Mouse (Mus musculus) lung, adult 2 months (tissue): Measurements from ENCODE around the gene Skiv2l. TPM values are rescaled to one million over a fixed set of nuclear protein-coding genes. Genes with fewer than 3 reads are reported as not detected.
A peak's percentile ranks its signal among the peaks of the same experiment; 100 is the strongest.

Experiments
- DNase-seq: peaks from one replicate; pipeline ENCODE4 v3.0.0; 2022
- H3K4me1 ChIP-seq: fragments of 200-500 bp; 2 replicates; pipeline ENCODE4 v1.6.1; 2011; ENCODE audit warnings: low read length; ENCODE audit not compliant: control insufficient read depth, insufficient read depth
- H3K4me3 ChIP-seq: fragments of 200-500 bp; replicated peaks from 2 replicates; pipeline ENCODE3; 2011; ENCODE audit warnings: low read depth, mild to moderate bottlenecking, control low read depth, low read length; ENCODE audit errors: extremely low read depth
- CTCF ChIP-seq: fragments of 200-500 bp; IDR thresholded peaks from 2 replicates; pipeline ENCODE4 v1.5.1; 2011; ENCODE audit warnings: mild to moderate bottlenecking, low read length, control low read depth; ENCODE audit not compliant: insufficient read depth
- POLR2A ChIP-seq: fragments of 200-500 bp; IDR thresholded peaks from 2 replicates; pipeline ENCODE4 v1.6.1; 2011; ENCODE audit warnings: low read depth, mild to moderate bottlenecking, control low read depth, low read length, borderline replicate concordance; ENCODE audit errors: extremely low read depth
- WGBS: fragments of 180-500 bp; shearing (Covaris S2); methylation state at CpG from one replicate; pipeline ENCODE4 v1.1.7; 2018; 5-methylcytosine and 5-hydroxymethylcytosine counted together
- polyA plus RNA-seq: library from polyadenylated mRNA; depleted of rRNA; stranded (reverse); fragments of >200 nt; gene quantifications from 2 replicates; pipeline ENCODE4 v1.2.3, GENCODE M21; 2012; rRNA removed

Gene Skiv2l
- 77.8 and 94.8 TPM in 2 replicates for polyA plus RNA-seq

DNA sequence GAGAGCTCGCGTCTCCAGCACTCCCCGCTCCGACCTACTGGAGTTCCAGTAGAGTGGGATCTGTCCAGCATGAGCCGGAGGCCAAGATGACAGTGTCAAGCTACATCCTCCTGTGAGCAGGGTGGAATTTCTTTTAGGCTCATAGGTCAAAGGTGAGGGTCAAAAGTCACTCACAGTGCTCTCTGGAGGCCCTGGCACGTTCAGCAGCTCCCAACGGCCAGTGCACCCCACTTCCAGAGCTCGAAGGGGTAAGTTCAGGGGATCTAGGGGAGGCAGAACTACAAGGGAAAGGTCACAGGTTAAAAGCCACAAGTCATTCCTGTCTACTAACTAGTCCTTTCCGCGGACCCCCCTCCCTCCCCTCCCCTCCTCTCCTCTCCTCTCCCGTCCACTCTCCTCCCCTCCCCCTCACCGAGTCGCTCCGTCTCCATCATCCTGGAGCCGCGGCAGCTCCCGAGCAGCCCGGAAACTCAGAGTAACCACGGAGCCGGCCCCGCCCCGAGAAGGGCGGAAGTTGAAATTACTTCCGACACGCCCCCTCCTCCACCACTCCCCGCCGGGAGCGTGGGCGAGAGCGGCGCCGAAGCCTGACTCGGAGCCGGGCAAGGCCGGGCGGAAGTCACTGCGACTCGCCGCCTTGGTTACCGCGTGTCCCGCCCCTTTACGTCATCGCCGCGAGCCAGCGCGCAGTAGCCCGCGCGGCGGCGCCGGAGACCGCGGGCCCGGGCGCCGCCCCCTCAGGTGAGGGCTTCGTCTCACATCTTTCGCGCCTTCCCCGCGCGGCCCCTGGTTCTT, at the start of gene Skiv2l, which contains the start of gene Nelfe:
TSS of gene Skiv2l (minus strand) at position 489 of the 795 bp plus-strand sequence.
TSS of gene Nelfe (plus strand) at position 670 of the 795 bp plus-strand sequence.
- peak within 1 kb of the TSS; percentile 78 for H3K4me3 ChIP-seq
- 0 out of 2 replicates have a peak, but pooled peaks cover 3% of the 10 kb centered on the region for H3K4me1 ChIP-seq
- WGBS = under 1% methylated on average over 65 of the region's 65 CpGs
- TF ChIP-seq CTCF = no peak
- TF ChIP-seq POLR2A = peak; percentile 15; the same call in 1 of the 2 replicates
- peak; percentile 98 for DNase-seq

DNA sequence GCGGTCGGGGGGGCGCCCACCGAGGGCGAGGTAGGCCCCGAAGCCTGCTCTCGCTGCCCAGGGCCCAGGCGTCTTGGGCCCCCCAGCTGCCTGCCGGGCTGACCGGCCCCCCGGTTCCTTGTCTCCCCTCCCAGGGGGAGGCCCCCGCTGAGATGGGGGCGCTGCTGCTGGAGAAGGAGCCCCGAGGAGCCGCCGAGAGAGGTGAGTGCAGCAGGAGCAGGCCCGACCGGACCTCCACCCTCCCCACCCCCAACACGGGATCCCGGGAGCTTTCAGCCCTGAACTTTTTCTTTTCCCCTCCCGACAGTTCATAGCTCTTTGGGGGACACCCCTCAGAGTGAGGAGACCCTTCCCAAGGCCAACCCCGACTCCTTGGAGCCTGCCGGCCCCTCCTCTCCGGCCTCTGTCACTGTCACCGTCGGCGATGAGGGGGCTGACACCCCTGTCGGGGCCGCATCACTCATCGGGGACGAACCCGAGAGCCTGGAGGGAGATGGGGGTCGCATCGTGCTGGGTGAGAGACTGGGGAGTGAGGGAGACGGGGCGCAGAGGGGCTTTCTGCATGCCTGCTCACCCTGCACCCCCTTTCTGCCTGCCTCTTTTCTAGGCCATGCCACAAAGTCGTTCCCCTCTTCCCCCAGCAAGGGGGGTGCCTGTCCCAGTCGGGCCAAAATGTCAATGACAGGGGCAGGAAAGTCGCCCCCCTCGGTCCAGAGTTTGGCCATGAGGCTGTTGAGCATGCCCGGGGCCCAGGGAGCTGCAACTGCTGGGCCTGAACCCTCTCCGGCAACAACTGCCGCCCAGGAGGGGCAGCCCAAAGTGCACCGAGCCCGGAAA, 49.3 kb upstream of the Skiv2l start:
- H3K4me1 ChIP-seq = peaks cover 5% of the 10 kb centered on the region; the same call in 1 of the 2 replicates
- peak overlapping the region; percentile 71 for H3K4me3 ChIP-seq
- peak; percentile 63 for DNase-seq
- 2% methylated on average over 34 of the region's 45 CpGs for WGBS
- 0 out of 2 replicates have a peak, but pooled peaks have one; percentile 13 for TF ChIP-seq POLR2A
- no peak for TF ChIP-seq CTCF

DNA sequence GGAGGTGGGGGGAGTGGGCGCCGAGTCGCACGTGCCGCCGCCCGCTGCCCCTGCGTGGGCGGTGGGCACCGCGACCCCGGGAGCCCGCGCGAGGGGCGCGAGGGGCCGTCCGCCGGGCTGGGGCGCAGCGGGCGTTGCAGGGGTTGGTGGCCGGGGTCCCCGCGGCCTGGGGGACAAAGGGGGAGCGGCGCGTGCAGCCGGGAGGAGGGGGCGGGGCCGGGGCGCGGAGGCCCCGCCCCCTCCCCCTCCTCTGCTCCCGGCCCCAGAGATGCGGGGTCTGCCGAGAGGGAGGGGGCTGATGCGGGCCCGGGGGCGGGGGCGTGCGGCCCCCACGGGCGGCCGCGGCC, 48.7 kb upstream of the Skiv2l start:
- peak overlapping the region; percentile 71 for H3K4me3 ChIP-seq
- no peak for DNase-seq
- TF ChIP-seq POLR2A = no peak
- no peak for TF ChIP-seq CTCF
- WGBS = 0% methylated on average over 20 of the region's 47 CpGs
- peaks cover 5% of the 10 kb centered on the region; the same call in 1 of the 2 replicates for H3K4me1 ChIP-seq

DNA sequence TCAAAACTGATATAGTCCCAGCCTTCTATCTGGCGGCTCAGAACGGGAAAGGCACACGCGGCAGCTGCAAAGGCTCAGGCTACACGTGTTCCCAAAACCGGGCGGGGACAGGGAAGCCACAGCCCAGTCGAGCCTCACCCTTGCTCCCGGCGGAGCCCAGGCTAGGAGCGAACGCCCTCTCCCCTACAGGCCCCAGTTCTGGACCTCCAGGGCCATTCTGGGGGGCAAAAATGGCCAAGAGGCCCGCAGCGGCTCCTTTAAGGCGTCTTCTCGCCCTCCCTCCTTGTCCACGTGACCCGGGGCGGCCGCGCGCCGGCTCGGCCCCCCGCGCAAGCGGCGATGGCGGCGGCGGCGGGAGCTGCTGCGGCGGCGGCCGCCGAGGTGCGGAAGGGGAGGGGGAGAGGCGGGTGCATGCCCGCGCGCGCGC, 48.2 kb upstream of the Skiv2l start, which contains the start of the genes C2 and Ehmt2:
TSS of gene C2 (minus strand) at position 106 of the 427 bp plus-strand sequence.
TSS of gene Ehmt2 (plus strand) at position 310 of the 427 bp plus-strand sequence.
- Histone ChIP-seq H3K4me3 (peak within 1 kb of the TSS; percentile 87), H3K4me1 (peaks cover 5% of the 10 kb centered on the region; the same call in 1 of the 2 replicates)
- TF ChIP-seq CTCF (no peak), POLR2A (peak; percentile 64; the same call in 1 of the 2 replicates)
- DNase-seq = peak; percentile 84
- under 1% methylated on average over 41 of the region's 44 CpGs for WGBS

DNA sequence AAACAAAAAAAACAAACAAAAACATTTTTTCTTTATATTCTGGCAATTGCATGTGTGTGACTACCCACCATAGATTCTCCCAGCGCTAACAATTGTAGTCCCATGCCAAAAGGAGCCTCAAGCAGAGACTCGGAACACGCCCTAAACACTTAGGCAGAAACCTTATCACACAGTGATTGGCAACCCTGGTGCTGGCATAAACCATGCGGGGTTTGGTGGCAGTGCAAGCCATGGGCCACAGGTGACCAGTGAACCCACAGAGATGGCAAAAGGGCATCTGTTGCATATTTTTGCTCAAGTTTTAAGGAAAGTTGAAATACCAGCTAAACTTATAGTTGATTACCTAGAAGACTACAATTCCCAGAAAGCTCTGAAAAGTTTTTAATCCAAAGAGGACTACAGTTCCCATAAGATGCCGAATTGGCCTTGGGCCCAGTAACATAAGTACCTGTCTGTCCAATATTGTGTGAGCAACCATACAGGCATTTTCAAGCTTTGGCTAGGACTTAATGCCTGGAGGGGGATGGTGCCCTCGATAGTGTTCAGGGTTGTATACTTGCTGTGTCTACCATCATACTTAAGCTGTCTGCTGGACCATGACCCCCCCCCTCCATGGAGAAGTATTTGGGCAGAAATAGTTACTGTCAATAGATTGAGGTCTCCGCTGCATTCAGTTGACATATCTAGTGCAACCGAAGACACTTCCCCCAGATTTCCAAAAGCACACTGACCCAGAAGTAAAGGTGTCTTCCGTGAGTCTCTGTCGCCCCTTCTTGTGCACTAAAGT, 47.6 kb upstream of the Skiv2l start:
- peak overlapping the region; percentile 87 for H3K4me3 ChIP-seq
- 10% methylated on average over 10 of the region's 10 CpGs for WGBS
- DNase-seq = peak; percentile 26
- TF ChIP-seq POLR2A = no peak
- TF ChIP-seq CTCF = no peak
- peaks cover 5% of the 10 kb centered on the region; the same call in 1 of the 2 replicates for H3K4me1 ChIP-seq

DNA sequence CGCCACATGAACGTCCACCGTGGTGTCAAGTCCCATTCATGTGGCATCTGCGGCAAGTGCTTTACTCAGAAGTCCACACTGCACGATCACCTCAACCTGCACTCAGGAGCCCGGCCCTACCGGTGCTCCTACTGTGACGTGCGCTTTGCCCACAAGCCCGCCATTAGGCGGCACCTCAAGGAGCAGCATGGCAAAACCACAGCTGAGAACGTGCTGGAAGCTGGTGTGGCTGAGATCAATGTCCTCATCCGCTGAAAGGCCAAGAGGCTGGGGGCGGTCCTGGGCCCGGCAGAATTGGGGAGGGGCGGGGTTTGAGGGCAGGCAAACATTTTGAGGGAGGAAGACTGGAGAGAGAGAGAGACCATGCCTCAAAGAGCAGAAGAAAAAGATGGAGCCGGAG, 46.4 kb upstream of the Skiv2l start:
- H3K4me1 ChIP-seq = peaks cover 5% of the 10 kb centered on the region; the same call in 1 of the 2 replicates
- TF ChIP-seq POLR2A (no peak), CTCF (no peak)
- no peak for DNase-seq
- no peak overlapping the region for H3K4me3 ChIP-seq
- 76% methylated on average over 17 of the region's 17 CpGs for WGBS

DNA sequence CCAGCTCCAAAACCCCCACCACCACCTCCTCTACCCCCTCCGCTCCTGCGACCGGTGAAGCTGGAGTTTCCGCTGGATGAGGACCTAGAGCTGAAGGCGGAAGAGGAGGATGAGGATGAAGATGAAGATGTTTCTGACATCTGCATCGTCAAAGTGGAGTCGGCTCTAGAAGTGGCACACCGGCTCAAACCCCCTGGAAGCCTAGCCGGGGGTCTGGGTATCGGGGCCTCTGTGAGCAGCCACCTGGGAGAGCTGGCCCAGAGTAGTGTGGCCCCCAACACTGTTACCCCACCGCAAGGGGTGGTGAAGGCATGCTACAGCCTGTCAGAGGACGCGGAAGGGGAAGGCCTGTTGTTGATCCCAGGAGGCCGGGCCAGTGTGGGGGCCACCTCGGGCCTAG, 45.7 kb upstream of the Skiv2l start:
- no peak for TF ChIP-seq CTCF
- TF ChIP-seq POLR2A = no peak
- H3K4me3 ChIP-seq = no peak overlapping the region
- peaks cover 5% of the 10 kb centered on the region; the same call in 1 of the 2 replicates for H3K4me1 ChIP-seq
- no peak for DNase-seq
- WGBS = 93% methylated on average over 15 of the region's 15 CpGs

DNA sequence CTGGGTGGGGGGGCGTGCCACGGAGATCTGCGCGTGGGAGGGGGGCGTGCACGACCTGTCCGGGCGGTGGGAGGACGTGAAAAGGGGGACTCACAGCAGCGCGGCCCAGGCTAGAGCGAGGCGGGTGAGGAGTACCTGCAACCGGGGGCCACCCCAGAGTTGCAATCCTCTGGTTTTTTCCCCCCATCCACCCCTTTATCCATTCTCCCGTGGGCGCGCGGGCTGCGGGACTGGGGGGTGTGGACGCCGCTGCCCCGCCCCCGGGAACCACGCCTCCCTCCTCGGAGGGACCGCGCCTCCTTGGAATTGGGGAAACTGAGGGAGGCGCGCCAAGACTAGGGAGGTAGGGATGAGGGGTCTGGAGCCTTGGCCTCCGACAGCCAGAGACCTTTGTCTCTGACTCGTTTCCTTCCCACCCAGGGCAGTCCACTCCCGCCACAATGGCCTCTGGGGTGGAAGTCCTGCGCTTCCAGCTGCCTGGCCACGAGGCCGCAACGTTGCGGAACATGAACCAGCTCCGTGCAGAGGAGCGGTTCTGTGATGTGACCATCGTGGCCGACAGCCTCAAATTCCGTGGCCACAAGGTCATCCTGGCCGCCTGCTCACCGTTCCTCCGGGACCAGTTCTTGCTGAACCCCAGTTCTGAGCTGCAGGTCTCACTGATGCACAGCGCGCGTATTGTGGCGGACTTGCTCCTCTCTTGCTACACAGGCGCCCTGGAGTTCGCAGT, 45.0 kb upstream of the Skiv2l start:
- peak overlapping the region; percentile 78 for H3K4me3 ChIP-seq
- peaks cover 5% of the 10 kb centered on the region; the same call in 1 of the 2 replicates for H3K4me1 ChIP-seq
- DNase-seq = peak; percentile 57
- TF ChIP-seq CTCF (no peak), POLR2A (no peak)
- WGBS = 10% methylated on average over 47 of the region's 51 CpGs
